In the genomic region with DNA sequence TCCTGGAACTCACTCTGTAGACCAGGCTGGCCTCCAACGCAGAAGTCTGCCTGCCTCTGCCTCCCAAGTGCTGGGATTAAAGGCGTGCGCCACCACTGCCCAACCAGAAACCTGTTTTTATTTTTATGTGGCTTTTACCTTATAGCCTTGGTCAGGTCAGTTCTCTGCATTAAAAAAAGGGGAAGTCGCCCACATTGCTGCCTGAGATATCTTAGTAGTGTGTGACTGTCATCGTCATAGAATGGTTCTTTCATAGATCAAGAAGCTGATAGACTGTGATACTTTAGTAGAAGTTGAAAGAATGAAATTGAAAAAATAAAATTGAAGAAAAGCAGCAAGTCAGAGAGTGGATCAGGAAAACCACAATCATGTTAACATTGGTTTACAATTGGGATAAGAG, we compare ENCODE assay signal across 16 mouse cellular contexts.
"Had no signal": no experiment of that assay in that cellular context is flagged by ENCODE, and none has a peak within 500 bp of the region (broad histone marks: within the 10 kb centered on the region; RNA-seq: fewer than 3 reads in every experiment).

No protein-coding gene starts in this region.

- DNase-seq: kidney, adult 2 months; kidney, postnatal 36 days; layer of hippocampus, postnatal 36 days; liver, postnatal 0 days; lung, embryonic 14.5 days; midbrain, embryonic 14.5 days; thymus, postnatal 25 days had no signal

- ATAC-seq: liver, postnatal 0 days; lung, postnatal 0 days had no signal

- H3K4me2 ChIP-seq: limb, embryonic 12.5 days; limb, embryonic 15.5 days; liver, embryonic 11.5 days; lung, embryonic 14.5 days; midbrain, embryonic 11.5 days had no signal

- H3K36me3 ChIP-seq: limb, embryonic 12.5 days; limb, embryonic 15.5 days had no signal

- H3K9me3 ChIP-seq: limb, embryonic 12.5 days; limb, embryonic 15.5 days had no signal

- H3K4me3 ChIP-seq: left cerebral cortex, adult 2 months; limb, embryonic 12.5 days; limb, embryonic 15.5 days had no signal

- H3K9ac ChIP-seq: limb, embryonic 12.5 days; limb, embryonic 15.5 days; liver, embryonic 14.5 days; liver, postnatal 0 days; lung, embryonic 14.5 days had no signal

- H3K27me3 ChIP-seq: limb, embryonic 12.5 days; limb, embryonic 15.5 days had no signal

- H3K27ac ChIP-seq: kidney, postnatal 0 days; left cerebral cortex, adult 2 months; limb, embryonic 12.5 days; limb, embryonic 15.5 days; liver, embryonic 14.5 days; stomach, postnatal 0 days had no signal
